Mouse (Mus musculus) urinary bladder, adult 18-20 months (tissue): Measurements from ENCODE around the gene Snx25.

Experiments
- DNase-seq, 2 experiments: peaks; one replicate each; pipeline ENCODE4 v3.0.0; 2022; ENCODE audit warnings: low spot score in 2 of 2, mixed read lengths in 2 of 2

Snx25 gene

GRCm38 (mm10) chr8:46010746-46011680 lies 140.9 kb downstream of the Snx25 start:
- DNase-seq, result no peak

- no peak for DNase-seq
These were observed 141.7 kb downstream of the Snx25 start for GRCm38 (mm10) chr8:46010306-46010705.

GRCm38 (mm10) chr8:46007050-46007672 lies 144.8 kb downstream of the Snx25 start:
- no peak for DNase-seq

DNA sequence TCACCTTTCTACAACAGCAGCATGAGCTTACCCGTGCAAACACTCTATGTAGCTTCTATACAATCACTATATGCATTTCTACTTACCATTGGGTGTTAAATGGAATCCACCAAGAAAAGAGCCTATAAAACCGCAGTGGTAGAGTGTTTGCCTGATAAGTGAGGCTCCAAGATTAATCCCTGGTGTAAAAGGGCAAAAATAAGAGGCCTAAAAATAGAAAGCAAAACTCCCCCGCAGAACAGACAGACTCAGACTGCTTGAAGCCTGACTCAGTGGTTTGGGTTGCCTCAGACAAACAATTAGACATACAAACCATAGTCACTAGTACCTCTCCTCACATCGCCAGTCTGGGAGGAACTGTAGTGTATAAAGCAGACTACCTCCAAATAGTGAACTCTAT lies 146.4 kb downstream of the Snx25 start, which contains the start of gene Ankrd37:
Ankrd37 (minus strand) TSS at position 112 of the 400 bp plus-strand sequence.
- no peak for DNase-seq

- peak; percentile 97 to 99 for DNase-seq
These were observed 151.9 kb downstream of the Snx25 start for GRCm38 (mm10) chr8:45999784-46000705.

DNA sequence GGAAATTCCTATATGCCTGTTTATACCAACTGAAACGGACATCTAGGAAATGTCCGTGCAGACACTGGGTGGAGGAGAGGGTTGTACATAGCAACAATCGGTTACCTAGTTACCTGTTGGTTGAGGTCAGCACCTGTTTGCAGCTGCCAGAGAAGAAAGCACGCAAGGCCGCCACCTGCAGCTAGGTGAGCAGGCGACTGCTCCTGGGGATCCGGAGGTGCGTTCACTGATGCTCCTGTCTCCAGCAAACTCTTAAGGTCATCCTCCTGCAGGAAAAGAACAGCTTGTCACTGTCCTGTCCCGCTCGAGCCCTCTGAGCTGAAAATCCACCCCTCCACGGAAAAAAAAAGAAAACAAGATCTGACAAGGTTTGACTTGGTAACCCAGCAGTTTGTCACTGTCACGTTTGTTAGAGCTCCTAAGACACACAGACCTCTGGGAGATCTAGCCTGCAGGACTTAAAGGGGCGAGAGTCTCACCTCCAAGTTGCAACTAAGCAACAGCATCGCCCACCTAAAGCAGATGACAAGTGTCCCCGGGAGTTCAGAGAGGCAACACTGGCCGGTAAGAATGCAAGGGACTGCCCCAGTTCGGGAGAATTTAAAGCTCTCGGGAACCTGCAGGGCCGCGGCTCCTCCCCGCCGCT lies 152.7 kb downstream of the Snx25 start, which contains the start of gene Lrp2bp:
Lrp2bp (plus strand) TSS at position 166 of the 646 bp plus-strand sequence.
- peak in 1 of 2 experiments; percentile 42 for DNase-seq

- DNase-seq, result no peak
These were observed 153.7 kb downstream of the Snx25 start for GRCm38 (mm10) chr8:45998228-45998627.

DNA sequence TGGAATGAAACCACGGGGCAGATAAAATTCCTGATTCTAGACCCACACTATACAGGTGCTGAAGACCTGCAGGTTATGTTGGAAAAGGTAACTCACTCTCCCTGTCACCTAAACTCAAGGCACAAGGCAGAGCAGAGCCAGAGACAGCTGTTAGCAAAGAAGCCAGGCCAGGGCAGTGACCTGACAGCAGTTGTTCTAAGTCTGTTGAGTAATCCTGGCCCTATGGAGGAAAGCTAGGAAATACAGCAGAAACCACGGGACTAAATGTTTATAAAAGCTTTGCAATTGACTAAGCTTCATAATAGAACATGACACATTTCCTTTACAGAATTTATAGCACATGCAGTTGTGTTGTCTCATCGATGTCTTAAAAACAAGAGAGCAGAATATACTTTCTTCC lies 156.4 kb downstream of the Snx25 start:
- no peak for DNase-seq

DNA sequence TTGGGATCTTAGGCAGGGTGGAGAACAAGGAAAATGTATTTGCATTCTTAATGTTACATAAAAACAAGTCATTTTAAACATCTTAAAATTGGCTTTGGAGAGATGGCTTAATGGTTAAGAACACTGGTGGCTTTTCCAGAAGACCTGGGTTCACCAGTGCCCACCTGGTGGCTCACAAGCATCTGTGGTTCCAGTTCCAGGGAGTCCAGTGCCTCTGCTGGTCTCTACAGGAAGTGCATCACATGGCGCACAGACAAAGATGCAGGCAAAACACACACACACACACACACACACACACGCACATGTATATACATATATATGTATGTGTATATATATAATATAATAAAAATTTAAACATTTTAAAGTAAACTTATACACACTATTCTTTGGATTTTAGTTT lies 157.8 kb downstream of the Snx25 start:
- DNase-seq, result no peak

DNA sequence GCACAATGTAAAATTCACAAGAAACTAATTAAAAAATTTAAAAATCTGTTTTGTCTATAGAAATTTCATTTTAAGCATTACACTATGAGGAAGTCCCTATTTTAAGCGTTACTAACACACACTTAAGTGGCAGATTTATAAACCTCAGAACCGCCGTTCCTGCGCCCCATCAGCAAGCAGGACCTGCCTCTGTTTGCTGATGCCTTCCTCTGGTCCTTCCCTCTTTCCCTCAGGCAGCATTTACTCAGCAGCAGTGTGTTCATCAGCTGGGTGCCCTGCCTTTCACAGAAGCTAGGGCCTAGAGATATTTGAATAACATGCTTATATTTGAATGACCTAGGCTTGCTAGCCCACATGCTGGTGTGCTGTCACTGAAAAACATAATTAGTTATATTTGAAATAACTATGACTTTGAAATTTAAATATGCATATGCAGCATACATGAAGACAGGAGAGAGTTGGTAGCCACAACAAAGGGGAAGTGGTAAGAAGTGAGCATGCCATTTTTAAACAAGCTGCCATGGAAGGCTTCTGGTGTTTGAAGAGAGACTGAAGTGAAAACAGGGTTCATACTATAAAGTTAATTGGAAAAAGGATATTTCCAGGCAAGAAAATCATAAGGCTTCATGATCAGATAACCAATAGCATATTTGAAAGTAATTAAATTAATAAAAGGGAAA lies 161.2 kb downstream of the Snx25 start:
- DNase-seq, result no peak

- DNase-seq, result no peak
These were observed 163.8 kb downstream of the Snx25 start for GRCm38 (mm10) chr8:45988189-45988588.

- no peak for DNase-seq
These were observed 165.3 kb downstream of the Snx25 start for GRCm38 (mm10) chr8:45986665-45987064.
